Mouse (Mus musculus) lung, postnatal 0 days (tissue): ENCODE data around the gene Hsd17b11.

Experiments
- CTCF ChIP-seq: IDR thresholded peaks from 2 replicates; pipeline ENCODE4 v1.5.1; 2016; ENCODE audit warnings: antibody characterized with exemption, mild to moderate bottlenecking
- EP300 ChIP-seq: IDR thresholded peaks from 2 replicates; pipeline ENCODE4 v1.6.1; 2016; ENCODE audit warnings: antibody characterized with exemption, mild to moderate bottlenecking, control low read depth

- TF ChIP-seq CTCF (peak; percentile 75), EP300 (no peak)
Measured at GRCm38 (mm10) chr5:103995181-103995580, 26.5 kb downstream of the Hsd17b11 start.
